Mouse (Mus musculus) hindlimb bud, embryonic 11.5 days (tissue): Measurements from ENCODE around the gene Slc12a8.

Experiments
- DNase-seq: peaks from one replicate; pipeline ENCODE4 v3.0.0-alpha.2; 2012; ENCODE audit warnings: low read depth, low spot score; ENCODE audit errors: extremely low spot score

The Slc12a8 gene

DNA sequence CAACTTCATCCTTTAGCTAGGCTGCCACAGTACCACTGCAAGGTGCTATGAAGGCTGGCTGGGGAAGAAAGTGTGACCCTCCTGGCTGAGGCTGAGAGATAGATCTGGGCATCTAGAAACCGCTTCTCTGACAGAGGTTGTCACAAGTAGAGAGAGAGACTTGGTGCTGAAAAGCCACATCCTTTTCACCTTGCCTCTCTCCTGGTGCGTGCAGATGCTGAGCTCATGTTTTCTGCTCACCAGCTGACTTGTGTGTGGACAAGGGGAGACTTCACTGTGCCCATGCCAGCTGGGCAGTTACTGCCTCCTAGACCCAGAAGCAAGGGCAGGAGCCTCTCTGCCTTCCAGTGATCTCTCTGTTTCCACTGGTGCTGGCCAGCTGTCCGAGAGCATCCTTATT lies 170.6 kb downstream of the Slc12a8 start:
- no peak for DNase-seq

DNA sequence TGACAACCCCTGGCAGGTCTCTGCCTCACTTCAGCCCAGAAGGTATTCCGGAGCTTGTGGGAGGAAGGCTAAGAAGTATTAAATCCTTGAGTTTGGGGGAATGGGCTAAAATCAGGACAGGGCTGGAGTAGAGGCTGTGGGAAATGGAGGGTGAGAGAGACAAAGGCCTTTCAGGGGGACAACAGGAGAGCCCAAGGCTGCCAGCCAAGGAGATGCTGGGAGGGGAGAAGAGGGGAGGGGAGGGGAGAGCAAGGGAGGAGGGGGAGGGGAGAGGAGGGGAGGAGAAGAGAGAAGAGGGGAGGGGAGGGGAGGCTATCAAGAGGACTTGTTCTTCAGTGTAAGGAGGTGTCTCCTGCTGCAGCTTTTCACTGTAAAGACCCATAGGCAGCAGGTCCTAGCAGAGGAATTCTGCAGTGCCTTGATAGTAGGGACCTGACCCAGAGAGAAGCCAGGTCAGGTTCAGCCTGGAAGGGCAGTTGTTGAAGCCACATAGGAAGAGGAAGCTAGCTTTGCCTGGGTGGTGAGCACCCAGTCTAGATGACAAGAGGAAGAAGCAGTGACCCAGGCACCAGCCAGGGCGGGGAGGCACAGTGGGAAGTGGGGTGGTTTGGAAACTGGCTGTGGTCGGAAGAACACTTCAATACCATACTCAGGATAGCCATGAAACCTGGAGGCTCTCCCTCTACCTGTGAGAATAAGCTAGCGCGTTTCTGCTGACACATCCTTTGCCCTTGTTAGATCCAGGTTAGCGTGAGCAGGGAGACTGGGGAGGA lies 174.0 kb downstream of the Slc12a8 start:
- no peak for DNase-seq

DNA sequence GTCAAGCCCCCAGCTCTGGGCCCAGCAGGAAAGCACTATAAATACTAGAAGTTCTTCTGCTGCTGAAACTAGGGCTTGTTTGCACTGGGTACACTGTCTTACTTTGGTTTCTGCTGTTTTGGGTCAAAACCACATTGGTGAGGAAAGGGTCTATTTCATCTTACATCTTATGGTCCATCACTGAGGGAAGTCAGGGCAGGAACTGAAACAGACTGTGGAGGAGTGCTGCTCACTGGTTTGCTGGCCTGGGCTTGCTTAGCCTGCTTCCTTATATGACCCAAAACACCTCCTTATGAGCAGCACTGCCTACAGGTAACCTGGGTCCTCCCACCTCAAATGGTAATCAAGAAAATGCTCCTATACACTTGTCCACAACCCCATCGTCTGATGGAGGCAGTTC lies 176.4 kb downstream of the Slc12a8 start:
- DNase-seq = no peak

DNA sequence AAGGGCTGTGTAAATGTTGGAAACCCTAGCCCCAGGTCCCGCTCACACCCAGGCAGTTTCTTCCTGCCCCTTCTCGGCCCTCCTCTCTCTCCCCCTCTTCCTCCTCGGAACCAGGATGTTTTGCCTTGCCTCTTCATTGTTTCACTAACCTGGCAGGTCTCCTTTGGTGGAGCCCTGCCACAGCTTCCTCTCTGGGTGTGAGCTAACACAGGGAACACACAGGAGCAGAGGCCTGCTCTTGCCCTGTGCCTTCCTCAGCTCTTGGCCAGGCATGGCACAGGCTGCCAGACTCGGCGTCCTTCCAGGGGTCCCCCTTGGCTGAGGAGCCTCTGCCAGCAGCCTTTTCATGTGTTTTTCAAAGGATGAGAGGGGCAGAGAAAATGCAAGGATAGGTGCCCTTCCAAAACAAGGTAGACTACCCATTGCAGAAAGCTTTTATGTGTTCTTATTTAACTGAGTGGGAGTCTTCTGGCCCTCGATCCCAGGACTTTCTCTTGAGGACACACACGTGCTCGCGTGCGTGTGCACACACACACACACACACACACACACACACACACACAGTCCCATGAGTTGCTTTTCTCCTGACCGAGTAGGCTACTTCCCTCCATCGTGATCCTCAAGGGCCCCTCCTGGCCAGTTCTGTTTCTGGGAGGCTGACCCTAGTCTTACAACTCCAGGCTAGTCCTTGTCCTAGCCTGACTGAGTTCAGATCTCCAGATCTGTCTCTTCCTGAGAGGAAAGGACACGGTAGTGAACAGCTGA lies 179.9 kb downstream of the Slc12a8 start:
- DNase-seq = no peak

DNA sequence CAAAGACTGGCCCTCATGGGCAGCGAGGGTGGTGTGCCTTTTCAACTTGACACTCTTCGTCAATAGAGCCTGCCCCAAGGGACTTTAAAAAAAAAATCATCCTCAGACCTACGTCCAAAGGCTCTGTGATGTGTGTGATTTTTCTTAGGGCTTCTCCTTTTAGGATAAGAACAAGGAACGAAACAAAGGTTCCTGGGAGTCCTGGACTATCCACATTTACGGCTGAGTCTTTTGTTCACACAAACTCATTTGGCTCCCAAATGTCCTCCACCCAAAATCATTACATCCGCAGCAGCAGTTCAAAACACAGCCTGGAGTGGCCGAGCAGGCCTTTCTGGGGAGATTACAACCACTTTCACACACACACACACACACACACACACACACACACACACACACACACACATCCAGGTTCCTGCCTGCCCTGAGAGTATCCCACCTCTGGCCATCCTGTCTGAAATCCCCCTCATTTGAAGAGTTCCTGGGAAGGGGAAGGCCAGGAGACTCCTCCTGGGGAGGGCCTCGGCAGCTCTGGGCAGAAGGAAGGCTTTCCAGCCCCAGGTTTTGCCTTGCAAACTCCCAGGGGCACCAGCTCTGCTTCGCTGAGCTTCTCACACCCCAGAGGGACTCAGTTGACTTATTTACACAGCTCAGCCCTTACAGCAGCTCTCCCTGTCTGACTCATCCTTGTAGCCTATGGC lies 180.6 kb downstream of the Slc12a8 start:
- DNase-seq = no peak

DNA sequence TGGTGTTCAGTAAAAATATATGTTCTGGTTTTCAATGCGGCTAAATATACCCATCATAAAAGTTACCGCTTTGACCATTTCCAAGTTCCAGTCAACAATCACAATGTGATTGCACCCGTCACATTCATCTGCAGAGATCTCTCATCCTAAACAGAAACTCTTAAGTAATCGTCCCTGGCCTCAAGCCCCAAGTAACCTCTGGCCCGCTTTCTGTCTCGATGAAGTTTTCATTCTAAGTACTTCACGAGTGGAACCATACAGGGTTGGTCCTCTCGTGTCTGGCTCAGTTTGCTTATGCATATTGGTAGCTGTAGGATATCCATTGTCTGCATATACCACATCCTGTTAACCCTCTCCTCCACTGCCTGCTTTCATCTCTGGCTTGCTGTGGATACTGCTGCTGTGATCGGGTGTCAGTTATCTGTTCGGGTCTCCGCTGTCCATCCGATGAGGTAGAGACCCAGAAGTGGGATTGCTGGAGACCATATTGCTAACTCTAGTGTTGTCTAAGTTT lies 181.2 kb downstream of the Slc12a8 start:
- no peak for DNase-seq

DNA sequence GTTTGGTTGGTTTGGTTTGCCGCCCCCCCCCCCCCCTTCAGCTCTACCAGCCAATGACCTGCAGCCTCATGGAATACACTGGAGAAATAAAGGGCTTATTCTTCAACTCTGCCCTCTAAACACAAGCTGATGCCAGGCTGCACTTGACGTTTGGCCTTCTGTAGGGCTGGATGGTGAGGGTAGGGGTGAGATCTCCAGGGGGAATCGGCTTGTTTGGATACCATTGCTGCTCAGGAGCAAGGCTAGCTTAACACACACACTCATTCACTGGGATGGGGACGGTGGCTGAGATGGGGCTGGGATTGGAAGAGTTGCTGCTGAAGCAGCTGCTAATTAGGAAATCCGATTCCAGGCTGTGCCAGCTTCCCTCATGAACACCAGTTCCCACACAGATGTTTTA lies 183.5 kb downstream of the Slc12a8 start:
- DNase-seq = no peak

DNA sequence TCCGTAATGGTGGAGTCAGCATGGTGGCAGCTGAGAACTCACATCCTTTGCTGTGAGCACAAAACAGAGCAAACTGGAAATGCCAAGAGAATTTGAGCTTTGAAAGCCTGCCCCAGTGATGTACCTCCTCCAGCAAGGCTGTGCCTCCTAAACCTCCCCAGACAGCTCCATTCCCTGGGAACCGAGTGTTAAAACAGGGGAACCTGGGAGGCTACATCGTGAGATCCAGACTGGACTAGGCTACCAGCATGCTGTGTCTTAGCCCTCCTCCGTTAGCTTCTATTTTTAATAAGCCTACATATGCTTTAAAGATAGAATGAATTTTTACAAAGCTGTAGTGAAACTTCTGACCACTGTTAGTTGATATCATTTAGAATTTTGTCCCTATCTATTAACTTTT lies 184.7 kb downstream of the Slc12a8 start:
- no peak for DNase-seq

DNA sequence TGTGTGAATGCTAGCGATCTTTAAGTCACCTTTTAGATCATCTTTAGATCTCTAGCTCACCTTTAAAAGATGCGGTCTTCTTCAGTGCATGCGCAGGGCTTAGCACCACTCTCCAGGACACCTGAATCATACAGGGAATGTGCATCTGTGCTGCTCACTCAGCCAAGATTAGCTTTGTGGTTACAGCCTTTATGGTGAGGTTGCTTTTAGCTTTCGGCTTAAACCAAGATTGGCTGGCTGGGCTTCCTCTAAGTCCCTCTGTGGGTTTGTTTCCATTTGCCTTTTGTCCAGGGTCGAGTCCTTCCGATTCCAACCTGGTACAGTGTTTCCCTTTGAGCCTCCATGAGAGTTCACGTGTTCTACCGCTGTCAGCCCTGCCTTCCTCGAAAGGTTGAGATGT lies 187.2 kb downstream of the Slc12a8 start:
- no peak for DNase-seq

DNA sequence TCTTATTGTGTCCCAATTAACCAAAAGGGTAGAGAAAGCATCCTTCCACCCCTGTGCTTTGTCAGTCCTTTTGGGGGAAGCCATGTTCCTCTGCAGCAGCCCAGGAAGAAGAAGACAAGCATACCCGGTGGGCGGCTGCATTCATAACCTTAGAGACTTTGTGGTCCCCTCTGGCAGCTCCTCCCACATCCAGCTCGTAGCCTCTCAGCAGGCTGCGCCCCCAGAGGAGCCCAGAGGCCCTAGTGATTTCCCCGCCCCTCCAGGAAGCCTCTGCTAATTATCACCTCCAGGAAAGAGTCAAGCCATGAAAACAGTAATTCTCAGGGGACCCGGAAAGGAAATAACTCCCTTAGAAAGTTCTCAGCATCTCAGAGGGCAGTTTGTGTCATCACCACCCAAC lies 188.1 kb downstream of the Slc12a8 start:
- DNase-seq = no peak

DNA sequence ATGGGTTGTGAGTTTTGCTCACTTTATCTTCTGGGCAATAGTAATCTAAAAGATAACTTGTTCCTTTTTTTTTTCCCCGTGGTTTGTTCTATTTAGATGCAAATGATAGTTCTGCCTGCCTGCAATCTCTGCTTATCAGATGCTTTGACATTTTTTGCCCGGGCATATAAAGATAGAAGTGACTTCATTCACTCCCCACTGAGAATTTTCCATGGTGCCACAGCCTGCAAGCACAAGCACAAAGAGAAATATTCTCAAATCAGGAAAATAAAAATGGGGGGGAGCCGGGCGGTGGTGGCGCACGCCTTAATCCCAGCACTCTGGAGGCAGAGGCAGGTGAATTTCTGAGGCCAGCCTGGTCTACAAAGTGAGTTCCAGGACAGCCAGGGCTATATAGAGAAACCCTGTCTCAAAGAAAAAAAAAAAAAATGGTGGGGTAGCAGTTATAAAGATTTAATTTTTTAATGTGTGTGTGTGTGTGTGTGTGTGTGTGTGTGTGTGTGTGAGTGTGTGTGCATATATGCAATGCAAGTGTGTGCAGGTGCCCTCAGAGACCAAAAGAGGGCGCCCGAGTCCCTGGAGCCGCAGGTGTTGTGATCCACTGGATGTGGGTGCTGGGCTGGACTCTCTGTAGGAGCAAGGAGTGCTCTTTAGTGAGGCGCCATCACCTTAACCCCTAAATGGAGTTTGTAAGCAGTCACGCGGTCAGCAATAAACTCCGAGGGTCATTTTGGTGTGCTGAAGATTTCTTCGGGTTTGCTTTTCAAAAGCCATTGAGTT lies 189.2 kb downstream of the Slc12a8 start:
- no peak for DNase-seq

DNA sequence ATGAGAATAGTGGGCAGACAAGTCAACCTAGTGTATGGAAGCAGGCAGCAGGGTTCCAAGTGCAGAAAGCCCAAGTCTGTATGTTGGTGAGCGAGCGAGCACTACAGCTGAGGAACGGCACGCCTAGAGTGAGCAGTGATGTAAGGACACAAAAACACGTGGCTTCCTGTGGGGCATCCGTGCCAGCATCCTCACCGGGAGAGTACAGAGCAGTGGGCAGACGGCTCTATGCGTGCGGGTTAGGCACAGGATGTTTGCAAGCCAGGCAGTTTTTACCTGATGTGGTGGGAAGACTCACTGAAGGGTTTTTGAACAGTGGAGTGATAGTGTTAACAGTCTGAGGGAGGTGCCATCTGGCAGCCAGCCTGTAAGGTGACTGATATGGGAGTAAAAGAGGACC lies 190.9 kb downstream of the Slc12a8 start:
- no peak for DNase-seq

DNA sequence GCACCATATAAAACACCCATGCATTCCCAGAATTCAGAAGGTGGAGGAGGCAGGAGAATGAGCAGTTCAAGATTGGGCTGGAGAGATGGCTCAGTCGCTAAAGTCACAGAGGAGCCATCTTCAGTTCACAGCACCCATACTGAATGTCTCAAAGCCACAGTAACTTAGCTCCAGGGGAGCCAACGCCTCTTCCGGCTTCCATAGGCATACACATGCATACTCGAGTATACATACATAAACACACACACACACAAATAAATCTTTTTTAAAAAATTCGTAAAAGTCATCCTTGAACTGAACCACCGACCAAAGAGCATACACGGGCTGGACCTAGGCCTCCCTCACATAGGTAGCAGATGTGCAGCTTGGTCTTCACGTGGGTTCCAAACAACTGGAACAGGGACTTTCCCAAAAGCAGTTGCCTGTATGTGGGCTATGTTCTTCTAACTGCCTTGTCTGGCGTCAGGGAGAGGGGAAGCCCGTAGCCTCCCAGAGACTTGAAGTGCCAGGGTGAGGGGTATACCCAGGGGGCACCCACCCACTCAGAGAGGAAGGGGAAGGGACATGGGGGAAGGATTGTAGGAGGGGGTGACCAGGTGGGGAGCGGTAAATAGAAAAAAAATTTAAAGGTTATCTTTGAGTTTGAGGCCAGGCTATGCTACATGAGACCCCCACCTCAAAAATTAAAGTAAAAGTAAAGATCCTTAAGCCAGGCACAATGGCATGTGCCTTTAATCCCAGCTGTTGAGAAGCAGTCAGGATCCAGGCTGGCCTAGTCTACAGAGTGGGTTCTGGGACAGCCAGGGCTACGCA lies 191.7 kb downstream of the Slc12a8 start:
- no peak for DNase-seq
